Mouse (Mus musculus) embryonic facial prominence, embryonic 11.5 days (tissue): ENCODE measurements around the gene Ttc32. TPM values are rescaled to one million over a fixed set of nuclear protein-coding genes. Genes with fewer than 3 reads are reported as not detected.

Source experiments
- ATAC-seq: fragments of 200-750 bp; cut with Nextera tagmentation; replicated peaks from 2 replicates; pipeline ENCODE4 v1.8.0; 2017; ENCODE audit warnings: low read depth; ENCODE audit not compliant: insufficient number of reproducible peaks, low FRiP score, low TSS enrichment
- DNase-seq: peaks from one replicate; pipeline ENCODE4 v3.0.0-alpha.2; 2015; ENCODE audit warnings: low spot score
- H3K27ac ChIP-seq: fragments of 300-500 bp; sonication (generic); replicated peaks from 2 replicates; pipeline ENCODE4 v1.5.1; 2014; ENCODE audit warnings: mild to moderate bottlenecking, low read depth, low read length, control low read depth
- H3K27me3 ChIP-seq: fragments of 300-500 bp; sonication (generic); 2 replicates; pipeline ENCODE4 v1.6.1; 2014; ENCODE audit warnings: mild to moderate bottlenecking, low read length, moderate library complexity, mixed read lengths; ENCODE audit not compliant: control insufficient read depth, insufficient read depth
- H3K36me3 ChIP-seq: fragments of 300-500 bp; sonication (generic); replicated peaks from 2 replicates; pipeline ENCODE4 v1.6.1; 2014; ENCODE audit warnings: low read depth, mild to moderate bottlenecking, low read length, moderate library complexity, mixed read lengths; ENCODE audit not compliant: control insufficient read depth, insufficient read depth
- H3K4me1 ChIP-seq: fragments of 300-500 bp; sonication (generic); 2 replicates; pipeline ENCODE4 v1.6.1; 2014; ENCODE audit warnings: low read length, mixed read lengths; ENCODE audit not compliant: control insufficient read depth, insufficient read depth
- H3K4me2 ChIP-seq: fragments of 300-500 bp; sonication (generic); 2 replicates; pipeline ENCODE4 v1.6.1; 2014; ENCODE audit warnings: low read depth, mild to moderate bottlenecking, control low read depth, low read length, moderate library complexity
- H3K4me3 ChIP-seq: fragments of 300-500 bp; sonication (generic); 2 replicates; pipeline ENCODE4 v1.5.1; 2014; ENCODE audit warnings: low read depth, low read length, control low read depth
- H3K9ac ChIP-seq: fragments of 300-500 bp; sonication (generic); replicated peaks from 2 replicates; pipeline ENCODE4 v1.6.1; 2014; ENCODE audit warnings: mild to moderate bottlenecking, control low read depth, low read length
- H3K9me3 ChIP-seq: fragments of 300-500 bp; sonication (generic); replicated peaks from 2 replicates; pipeline ENCODE4 v1.6.1; 2016; ENCODE audit warnings: mild to moderate bottlenecking, low read length, inconsistent platforms, mixed read lengths; ENCODE audit not compliant: control insufficient read depth
- WGBS: fragments of 180-500 bp; shearing (Covaris S2); extraction: QIAGEN DNeasy Blood & Tissue Kit; methylation state at CpG from one replicate; pipeline ENCODE4 v1.1.7; 2014; 5-methylcytosine and 5-hydroxymethylcytosine counted together
- polyA plus RNA-seq: library from polyadenylated mRNA; unstranded; fragments of >200 nt; fragmentation: Nextera tagmentation; extraction: Ambion mirVana; gene quantifications from 2 replicates; pipeline ENCODE4 v1.2.1, GENCODE M21; 2014

The Ttc32 gene
- polyA plus RNA-seq, 1 experiment from 2014 or later: 19.2 TPM

DNA sequence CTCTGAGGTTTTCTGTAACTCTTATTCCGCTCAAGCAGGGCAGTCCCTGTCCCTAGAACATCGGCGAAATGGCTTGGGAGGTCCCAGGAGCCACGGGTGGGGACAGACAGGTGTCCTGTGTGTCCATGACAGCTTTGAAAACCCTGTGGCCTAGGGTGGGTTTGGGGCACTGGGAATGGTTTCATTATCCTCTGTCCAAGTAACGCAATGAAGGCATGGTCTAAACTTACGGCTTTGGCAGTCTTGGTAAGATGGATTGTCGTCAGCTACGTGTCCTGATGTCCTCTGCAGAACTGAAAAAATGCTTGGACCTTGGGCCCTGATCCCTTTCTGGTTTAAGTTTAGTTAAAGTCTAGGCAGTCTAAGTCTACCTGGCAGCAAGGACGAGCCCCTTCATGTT, 30.2 kb downstream of the Ttc32 start:
- no peak overlapping the region for H3K4me3 ChIP-seq
- no peak for DNase-seq
- no peak overlapping the region for H3K4me2 ChIP-seq
- no peaks in the 10 kb centered on the region for H3K4me1 ChIP-seq
- no peak overlapping the region for H3K9ac ChIP-seq
- no peaks in the 10 kb centered on the region for H3K36me3 ChIP-seq
- no peaks in the 10 kb centered on the region for H3K9me3 ChIP-seq
- H3K27me3 ChIP-seq: no peaks in the 10 kb centered on the region
- no peak for ATAC-seq
- no peak overlapping the region for H3K27ac ChIP-seq
- 84% methylated on average over 9 of the region's 9 CpGs for WGBS

DNA sequence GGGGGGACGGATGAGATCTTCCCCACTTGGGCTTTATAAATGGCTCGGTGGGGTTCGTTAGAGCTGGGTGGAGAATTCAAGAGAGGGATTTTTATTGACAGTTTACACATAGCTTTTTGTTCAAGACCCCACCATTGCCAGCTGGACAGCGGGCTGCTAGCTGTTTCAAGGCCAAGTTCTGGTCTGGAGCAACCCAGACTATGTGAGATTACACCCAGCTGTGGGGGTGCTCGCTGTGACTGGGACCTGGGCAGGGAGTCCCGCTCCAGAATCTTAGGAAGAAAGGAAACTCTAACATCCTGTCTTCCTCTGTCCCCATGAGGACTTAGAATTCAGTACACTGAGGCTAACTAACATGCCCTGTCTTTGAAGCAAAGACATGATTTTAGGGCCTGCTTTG, 33.8 kb downstream of the Ttc32 start:
- no peak overlapping the region for H3K27ac ChIP-seq
- H3K27me3 ChIP-seq: no peaks in the 10 kb centered on the region
- H3K4me3 ChIP-seq: no peak overlapping the region
- WGBS: 83% methylated on average over 6 of the region's 6 CpGs
- no peak overlapping the region for H3K4me2 ChIP-seq
- H3K4me1 ChIP-seq: no peaks in the 10 kb centered on the region
- ATAC-seq: no peak
- no peaks in the 10 kb centered on the region for H3K9me3 ChIP-seq
- no peaks in the 10 kb centered on the region for H3K36me3 ChIP-seq
- no peak for DNase-seq
- no peak overlapping the region for H3K9ac ChIP-seq

DNA sequence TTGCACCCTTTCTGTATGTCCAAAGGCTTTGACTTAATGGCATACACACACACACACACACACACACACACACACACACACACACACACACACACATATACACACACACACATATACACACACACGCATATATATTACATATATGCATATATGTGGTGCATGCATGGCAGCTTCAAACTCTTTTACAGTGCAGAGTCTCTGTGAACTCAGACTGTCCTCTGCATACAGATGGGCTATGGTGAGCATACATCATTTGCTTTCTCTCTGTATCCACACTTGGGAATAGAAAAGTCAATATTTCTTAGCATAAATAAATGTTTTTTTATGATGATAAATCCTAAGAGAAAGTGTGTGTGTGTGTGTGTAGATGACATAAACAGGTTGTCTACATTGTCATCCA, 41.3 kb downstream of the Ttc32 start:
- Histone ChIP-seq H3K27ac (no peak overlapping the region), H3K27me3 (no peaks in the 10 kb centered on the region), H3K4me1 (no peaks in the 10 kb centered on the region), H3K36me3 (no peaks in the 10 kb centered on the region), H3K4me2 (no peak overlapping the region), H3K9ac (no peak overlapping the region), H3K4me3 (no peak overlapping the region), H3K9me3 (no peaks in the 10 kb centered on the region)
- DNase-seq (no peak), ATAC-seq (no peak)
- 75% methylated on average over 1 of the region's 1 CpGs for WGBS

DNA sequence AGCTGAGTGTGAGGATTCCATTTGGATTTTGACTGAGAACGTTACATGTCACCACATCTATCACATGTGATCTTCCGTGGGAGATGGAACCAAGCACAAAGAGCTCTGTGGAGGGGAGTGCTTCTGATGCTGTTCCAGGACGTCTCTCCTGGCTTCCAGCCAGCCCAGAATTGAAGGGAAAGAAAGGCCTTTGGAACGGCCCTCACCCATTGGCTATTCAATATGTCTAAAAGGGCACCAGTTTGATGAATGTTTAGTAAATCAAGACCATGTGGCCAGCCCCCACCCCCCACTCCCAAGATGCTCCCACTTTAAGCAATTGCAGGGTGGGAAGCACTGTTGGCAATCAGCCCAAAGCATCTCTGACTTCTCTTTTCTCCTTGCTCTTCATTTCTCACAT, 41.7 kb downstream of the Ttc32 start:
- Histone ChIP-seq H3K36me3 (no peaks in the 10 kb centered on the region), H3K27me3 (no peaks in the 10 kb centered on the region), H3K4me2 (no peak overlapping the region), H3K4me3 (no peak overlapping the region), H3K9me3 (no peaks in the 10 kb centered on the region), H3K4me1 (no peaks in the 10 kb centered on the region), H3K9ac (no peak overlapping the region), H3K27ac (no peak overlapping the region)
- DNase-seq (peak; percentile 36), ATAC-seq (no peak)
- 47% methylated on average over 4 of the region's 4 CpGs for WGBS

DNA sequence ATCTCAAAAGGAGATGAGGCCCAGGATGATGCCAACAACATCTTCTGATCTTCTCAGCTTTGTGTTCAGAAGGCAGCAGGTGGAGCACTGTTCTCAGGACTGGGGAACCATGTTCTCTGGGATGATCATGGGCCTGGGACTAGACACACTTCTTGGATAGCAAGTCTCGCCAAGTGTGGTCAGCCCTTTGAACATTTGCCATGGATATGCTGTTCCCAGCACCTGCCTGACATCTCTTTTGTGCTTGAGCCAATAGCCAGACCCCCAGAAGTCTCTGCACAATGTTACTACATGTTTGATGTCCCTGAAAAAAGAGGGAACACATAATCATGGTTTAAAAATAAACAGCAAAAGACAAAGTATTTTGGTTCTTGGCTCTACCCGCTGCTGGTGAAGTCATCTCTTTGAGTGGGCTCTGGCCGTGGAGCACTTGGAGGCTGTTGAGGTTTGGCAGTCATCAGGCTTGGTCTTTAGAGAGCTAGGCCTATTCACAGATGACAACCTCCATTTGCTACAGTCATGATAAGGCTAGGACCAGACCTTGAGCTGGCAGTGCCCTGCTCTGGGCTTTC, 47.8 kb downstream of the Ttc32 start:
- Histone ChIP-seq H3K9me3 (no peaks in the 10 kb centered on the region), H3K4me1 (no peaks in the 10 kb centered on the region), H3K4me2 (no peak overlapping the region), H3K4me3 (no peak overlapping the region), H3K27ac (no peak overlapping the region), H3K27me3 (no peaks in the 10 kb centered on the region), H3K9ac (no peak overlapping the region), H3K36me3 (no peaks in the 10 kb centered on the region)
- DNase-seq (no peak), ATAC-seq (no peak)
- WGBS: 92% methylated on average over 3 of the region's 3 CpGs

DNA sequence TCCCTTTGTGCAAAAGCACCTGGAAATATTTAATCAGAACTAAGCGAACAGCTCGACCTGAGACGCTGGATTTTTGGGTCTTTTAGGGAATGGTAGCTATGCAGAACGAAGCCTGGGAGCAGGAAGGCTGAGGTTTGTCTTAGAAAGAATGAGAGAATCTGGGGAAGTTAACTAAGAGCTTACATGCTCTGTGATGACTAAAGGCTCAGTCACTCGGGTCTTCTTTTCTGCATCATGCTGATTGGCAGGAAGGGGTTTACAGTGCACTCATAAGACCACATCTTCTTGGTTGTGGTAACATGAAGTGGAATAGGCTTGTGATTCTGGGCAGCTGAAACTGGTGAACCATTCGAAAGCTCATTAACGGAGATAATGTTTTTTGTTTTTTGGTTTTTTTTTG, 60.4 kb downstream of the Ttc32 start:
- no peaks in the 10 kb centered on the region for H3K36me3 ChIP-seq
- no peak overlapping the region for H3K4me3 ChIP-seq
- no peaks in the 10 kb centered on the region for H3K27me3 ChIP-seq
- peak; percentile 43 for DNase-seq
- H3K9me3 ChIP-seq: no peaks in the 10 kb centered on the region
- 53% methylated on average over 7 of the region's 7 CpGs for WGBS
- H3K27ac ChIP-seq: no peak overlapping the region
- no peak overlapping the region for H3K4me2 ChIP-seq
- H3K9ac ChIP-seq: no peak overlapping the region
- ATAC-seq: no peak
- H3K4me1 ChIP-seq: no peaks in the 10 kb centered on the region

Other genes with a start within 250 kb of the Ttc32 start
- 224 and 243 TPM in 2 replicates for gene Laptm4a, start 108.3 kb upstream of the Ttc32 start, polyA plus RNA-seq
- 1.4 and 1.9 TPM in 2 replicates for gene Matn3, start 82.1 kb upstream of the Ttc32 start, polyA plus RNA-seq
- 25.3 and 27.5 TPM in 2 replicates for gene Wdr35, start 56.1 kb upstream of the Ttc32 start, polyA plus RNA-seq